In genomic region chr1:176999011-176999410, GRCm38 (mm10) we compare ENCODE assay signal across 7 mouse cellular contexts.
DNase-seq lines count a peak whose midpoint lies in the region; ATAC-seq and TF ChIP-seq lines count a peak whose summit lies in the region.

No protein-coding gene starts in this region.

- no peak overlapping the region for H3K4me3 ChIP-seq in MEL (ENCODE audit: control insufficient read depth in 1 of 2, insufficient read depth in 1 of 2, low read depth in 2 of 2, low read length in 2 of 2)
- no peak overlapping the region for H3K4me3 ChIP-seq in forebrain, postnatal 0 days (ENCODE audit: low read depth, low read length)
- no peak overlapping the region for H3K4me3 ChIP-seq in stomach, embryonic 14.5 days (ENCODE audit: low read depth, low read length)

- 13% methylated on average over 6 of the region's 6 CpGs for WGBS in forebrain, postnatal 0 days
- 24% methylated on average over 6 of the region's 6 CpGs for WGBS in stomach, embryonic 14.5 days

- H3K4me2 ChIP-seq in forebrain, postnatal 0 days (ENCODE audit: low read depth): no peak overlapping the region
- no peak overlapping the region for H3K4me2 ChIP-seq in stomach, embryonic 14.5 days (replicated peaks; ENCODE audit: low read depth, low read length)

- no peak overlapping the region for H3K9ac ChIP-seq in MEL (ENCODE audit: control insufficient read depth, low read depth, low read length, poor library complexity, severe bottlenecking)
- peak overlapping the region; percentile 10; the same call in 1 of the 2 replicates for H3K9ac ChIP-seq in forebrain, postnatal 0 days
- no peak overlapping the region for H3K9ac ChIP-seq in stomach, embryonic 14.5 days (replicated peaks; ENCODE audit: low read depth, low read length)

- TF ChIP-seq EP300 in MEL (IDR thresholded peaks at IDR 0.05; ENCODE audit: low read depth in 1 of 2, low read length in 2 of 2): no peak

- peak in 2 of 3 experiments; percentile 3 to 9; a peak in 1 of 6 replicates for TF ChIP-seq CTCF in MEL (IDR thresholded peaks at IDR 0.05 in 2 of 3, conservative IDR thresholded peaks at IDR 0.05 in 1 of 3; ENCODE audit: control insufficient read depth in 1 of 3, insufficient read depth in 1 of 3, low read depth in 2 of 3, low read length in 3 of 3, poor library complexity in 1 of 3, severe bottlenecking in 1 of 3)
- peak; percentile 52 for TF ChIP-seq CTCF in forebrain, postnatal 0 days (IDR thresholded peaks at IDR 0.05; ENCODE audit: low read depth)

- H3K79me2 ChIP-seq in MEL (ENCODE audit: control insufficient read depth, insufficient read depth, low read length, poor library complexity): no peaks in the 10 kb centered on the region

- H3K27ac ChIP-seq in MEL (ENCODE audit: control insufficient read depth, low read depth, low read length): no peak overlapping the region
- peak overlapping the region; percentile 89 for H3K27ac ChIP-seq in forebrain, postnatal 0 days (ENCODE audit: low read depth, low read length)
- H3K27ac ChIP-seq in stomach, embryonic 14.5 days (ENCODE audit: low read length): no peak overlapping the region

- no peaks in the 10 kb centered on the region for H3K27me3 ChIP-seq in MEL (ENCODE audit: control insufficient read depth in 1 of 2, insufficient read depth in 2 of 2, low read length in 2 of 2)
- H3K27me3 ChIP-seq in forebrain, postnatal 0 days (ENCODE audit: insufficient read depth, low read length): no peaks in the 10 kb centered on the region
- no peaks in the 10 kb centered on the region for H3K27me3 ChIP-seq in stomach, embryonic 14.5 days (ENCODE audit: control insufficient read depth, insufficient read depth, low read length)

- no peak for TF ChIP-seq POLR2A in MEL (IDR thresholded peaks at IDR 0.05; ENCODE audit: control insufficient read depth in 1 of 2, insufficient read depth in 1 of 2, low read depth in 1 of 2, low read length in 2 of 2, poor library complexity in 1 of 2)

- peak; percentile 28 for ATAC-seq in forebrain, postnatal 0 days
- ATAC-seq in megakaryocyte progenitor cell, adult 5-6 weeks (replicated peaks; ENCODE audit: poor library complexity): peak; percentile 19; the same call in 1 of the 2 replicates
- peak; percentile 42 for ATAC-seq in stomach, embryonic 14.5 days (ENCODE audit: insufficient number of reproducible peaks, insufficient read depth, low FRiP score, low read depth)

- H3K36me3 ChIP-seq in MEL (ENCODE audit: control insufficient read depth in 1 of 2, insufficient read depth in 2 of 2, low read length in 2 of 2): peaks cover 0 to 15% of the 10 kb centered on the region in 2 experiments; a peak in 2 of 4 replicates
- H3K36me3 ChIP-seq in forebrain, postnatal 0 days (ENCODE audit: insufficient read depth): no peaks in the 10 kb centered on the region
- no peaks in the 10 kb centered on the region for H3K36me3 ChIP-seq in stomach, embryonic 14.5 days (ENCODE audit: control insufficient read depth, insufficient read depth, low read length)

- DNase-seq in A20 (ENCODE audit: low read depth, low spot score) (peak; percentile 87), MEL (ENCODE audit: low read depth, low spot score) (peak; percentile 29)
- DNase-seq in forebrain, postnatal 0 days: peak; percentile 77
- DNase-seq in left cerebral cortex, postnatal 14 days (ENCODE audit: low spot score in 2 of 2): no peak
- DNase-seq in frontal cortex, postnatal 14 days (ENCODE audit: low spot score in 2 of 2): no peak

- intact Hi-C loops in left cerebral cortex, postnatal 14 days (cut with DNase I): no loop called here

- H3K9me3 ChIP-seq in MEL (replicated peaks; ENCODE audit: insufficient read depth, low read length): no peaks in the 10 kb centered on the region
- H3K9me3 ChIP-seq in forebrain, postnatal 0 days (ENCODE audit: low read length): no peaks in the 10 kb centered on the region
- no peaks in the 10 kb centered on the region for H3K9me3 ChIP-seq in stomach, embryonic 14.5 days (ENCODE audit: control insufficient read depth, low read depth, low read length)

- H3K4me1 ChIP-seq in MEL (ENCODE audit: control insufficient read depth in 1 of 2, insufficient read depth in 2 of 2, low read length in 2 of 2): peaks cover 4 to 17% of the 10 kb centered on the region in 2 experiments; a peak in 2 of 4 replicates
- peaks cover 41% of the 10 kb centered on the region for H3K4me1 ChIP-seq in forebrain, postnatal 0 days (ENCODE audit: insufficient read depth)
- peaks cover 14% of the 10 kb centered on the region for H3K4me1 ChIP-seq in stomach, embryonic 14.5 days (ENCODE audit: control insufficient read depth, insufficient read depth, low read length)

- TF ChIP-seq RAD21 in MEL (IDR thresholded peaks at IDR 0.05; ENCODE audit: low read depth, low read length): peak; percentile 18

TF ChIP-seq in MEL, 35 proteins besides CTCF, POLR2A, EP300 and RAD21:
- TF ChIP-seq USF1 (IDR thresholded peaks at IDR 0.05; ENCODE audit: low read depth, low read length) (no peak), MXI1 (IDR thresholded peaks at IDR 0.05; ENCODE audit: low read depth, low read length) (no peak), BHLHE40 (IDR thresholded peaks at IDR 0.05; ENCODE audit: borderline replicate concordance, low read depth, low read length) (no peak), TCF12 (IDR thresholded peaks at IDR 0.05; ENCODE audit: low read depth, low read length) (no peak), ETS1 (IDR thresholded peaks at IDR 0.05; ENCODE audit: low read depth, low read length) (no peak), TBP (IDR thresholded peaks at IDR 0.05; ENCODE audit: low read depth, low read length) (no peak), ELF1 (IDR thresholded peaks at IDR 0.05; ENCODE audit: low read depth, low read length) (no peak), HCFC1 (IDR thresholded peaks at IDR 0.05; ENCODE audit: low read depth, low read length) (no peak), CHD1 (IDR thresholded peaks at IDR 0.05; ENCODE audit: low read depth, low read length) (no peak), MEF2A (IDR thresholded peaks at IDR 0.05; ENCODE audit: extremely low read depth, insufficient replicate concordance, low read depth, low read length, poor library complexity, severe bottlenecking) (no peak), MAX (IDR thresholded peaks at IDR 0.05; ENCODE audit: low read length) (no peak), MYB (IDR thresholded peaks at IDR 0.05; ENCODE audit: low read depth, low read length) (no peak), CHD2 (IDR thresholded peaks at IDR 0.05; ENCODE audit: low read length) (no peak), SMC3 (IDR thresholded peaks at IDR 0.05; ENCODE audit: low read depth, low read length) (no peak)

Comparison
In these comparisons a context has a peak if more than half of its experiments do, and no peak if none do; other contexts are left out.
1. DNase-seq: peak in A20 (single experiment), MEL (single experiment) and forebrain, postnatal 0 days (single experiment); none in left cerebral cortex, postnatal 14 days (0 of 2) and frontal cortex, postnatal 14 days (0 of 2).
2. Peak in every context shown above with its lines, with median percentiles within 50 percentile points of each other: ATAC-seq.